Mouse (Mus musculus): ENCODE measurements around the gene Shroom2. TPM values are rescaled to one million over a fixed set of nuclear protein-coding genes. Genes with fewer than 3 reads are reported as not detected.

The Shroom2 gene
- total RNA-seq, 1 experiment from 2014 or later: not detected

- no peak for ATAC-seq (replicated peaks in 1 of 2; ENCODE audit: insufficient read depth in 1 of 2, low FRiP score in 2 of 2, low TSS enrichment in 1 of 2, low read depth in 1 of 2, poor library complexity in 2 of 2, severe bottlenecking in 2 of 2)
Observed at GRCm38 (mm10) chrX:152642627-152643026, 126.6 kb downstream of the Shroom2 start.

- ATAC-seq (replicated peaks in 1 of 2; ENCODE audit: insufficient read depth in 1 of 2, low FRiP score in 2 of 2, low TSS enrichment in 1 of 2, low read depth in 1 of 2, poor library complexity in 2 of 2, severe bottlenecking in 2 of 2): no peak
Observed at GRCm38 (mm10) chrX:152635397-152635796, 133.9 kb downstream of the Shroom2 start.

- no peak for ATAC-seq (replicated peaks in 1 of 2; ENCODE audit: insufficient read depth in 1 of 2, low FRiP score in 2 of 2, low TSS enrichment in 1 of 2, low read depth in 1 of 2, poor library complexity in 2 of 2, severe bottlenecking in 2 of 2)
Observed at GRCm38 (mm10) chrX:152621407-152621806, 147.9 kb downstream of the Shroom2 start.

- ATAC-seq (replicated peaks in 1 of 2; ENCODE audit: insufficient read depth in 1 of 2, low FRiP score in 2 of 2, low TSS enrichment in 1 of 2, low read depth in 1 of 2, poor library complexity in 2 of 2, severe bottlenecking in 2 of 2): no peak
Observed at GRCm38 (mm10) chrX:152620917-152621316, 148.3 kb downstream of the Shroom2 start.

GRCm38 (mm10) chrX:152618464-152618863, 150.8 kb downstream of the Shroom2 start:
- peak in 1 of 2 experiments; percentile 56; a peak in 2 of 4 replicates for ATAC-seq (replicated peaks in 1 of 2; ENCODE audit: insufficient read depth in 1 of 2, low FRiP score in 2 of 2, low TSS enrichment in 1 of 2, low read depth in 1 of 2, poor library complexity in 2 of 2, severe bottlenecking in 2 of 2)

- ATAC-seq (replicated peaks in 1 of 2; ENCODE audit: insufficient read depth in 1 of 2, low FRiP score in 2 of 2, low TSS enrichment in 1 of 2, low read depth in 1 of 2, poor library complexity in 2 of 2, severe bottlenecking in 2 of 2): no peak
Observed at GRCm38 (mm10) chrX:152563034-152563433, 206.2 kb downstream of the Shroom2 start, which contains the start of gene Cldn34a. Gene Cldn34a (plus strand): TSS chrX:152563334.

Other genes with a start within 250 kb of the Shroom2 start
- gene Cldn34a, start 206.1 kb downstream of the Shroom2 start, total RNA-seq (2017): not detected in 2 replicates
- gene Gpr143, start 12.5 kb upstream of the Shroom2 start, total RNA-seq (2017): not detected in 2 replicates
- gene Usp51, start 237.0 kb upstream of the Shroom2 start, total RNA-seq (2017): 0.13 TPM in 1 of 2 replicates, not detected in the other